Mouse (Mus musculus) thymus, postnatal 4 days (tissue): ENCODE data around the gene Xpnpep3.
"Not testable (repeated sequence)": the region's sequence is repeated elsewhere in the genome, so short reads cannot be mapped to it uniquely, and the experiment has no call there.

Experiments
- DNase-seq: peaks from one replicate; pipeline ENCODE4 v3.0.0; 2021

The Xpnpep3 gene

GRCm38 (mm10) chr15:81405008-81405407 lies 5.1 kb downstream of the Xpnpep3 start:
- no peak for DNase-seq

- no peak for DNase-seq
Measured at GRCm38 (mm10) chr15:81408199-81408598, 8.3 kb downstream of the Xpnpep3 start, which contains the start of gene Dnajb7. Gene Dnajb7 (minus strand): TSS chr15:81408299.

GRCm38 (mm10) chr15:81416763-81417310 lies 16.9 kb downstream of the Xpnpep3 start:
- peak; percentile 66 for DNase-seq

- DNase-seq: no peak
Measured at GRCm38 (mm10) chr15:81418065-81418464, 18.1 kb downstream of the Xpnpep3 start.

GRCm38 (mm10) chr15:81421454-81421853 lies 21.5 kb downstream of the Xpnpep3 start:
- no peak for DNase-seq

GRCm38 (mm10) chr15:81422156-81422681 lies 22.3 kb downstream of the Xpnpep3 start:
- no peak for DNase-seq

- DNase-seq: no peak
Measured at GRCm38 (mm10) chr15:81425311-81425710, 25.4 kb downstream of the Xpnpep3 start.

- DNase-seq: no peak
Measured at GRCm38 (mm10) chr15:81427947-81428346, 28.0 kb downstream of the Xpnpep3 start.

GRCm38 (mm10) chr15:81431195-81431594 lies 31.3 kb downstream of the Xpnpep3 start:
- no peak for DNase-seq

- DNase-seq: no peak
Measured at GRCm38 (mm10) chr15:81438345-81438744, 38.4 kb downstream of the Xpnpep3 start.

GRCm38 (mm10) chr15:81439236-81439635 lies 39.3 kb downstream of the Xpnpep3 start:
- no peak for DNase-seq

- peak; percentile 59 for DNase-seq
Measured at GRCm38 (mm10) chr15:81448463-81448862, 48.5 kb downstream of the Xpnpep3 start.

GRCm38 (mm10) chr15:81461523-81461922 lies 61.6 kb downstream of the Xpnpep3 start:
- DNase-seq: peak; percentile 34

GRCm38 (mm10) chr15:81465016-81465660 lies 65.2 kb downstream of the Xpnpep3 start:
- no peak for DNase-seq

- DNase-seq: peak; percentile 100
Measured at GRCm38 (mm10) chr15:81465901-81466737, 66.2 kb downstream of the Xpnpep3 start, which contains the start of gene Rbx1. Gene Rbx1 (plus strand): TSS chr15:81466296.

GRCm38 (mm10) chr15:81466738-81467113 lies 66.8 kb downstream of the Xpnpep3 start:
- DNase-seq: no peak

GRCm38 (mm10) chr15:81470735-81471134 lies 70.8 kb downstream of the Xpnpep3 start:
- no peak for DNase-seq

- DNase-seq: no peak
Measured at GRCm38 (mm10) chr15:81472256-81472655, 72.3 kb downstream of the Xpnpep3 start.

GRCm38 (mm10) chr15:81475654-81476053 lies 75.7 kb downstream of the Xpnpep3 start:
- DNase-seq: peak; percentile 65

- no peak for DNase-seq
Measured at GRCm38 (mm10) chr15:81476597-81476996, 76.7 kb downstream of the Xpnpep3 start.

GRCm38 (mm10) chr15:81479446-81480213 lies 79.7 kb downstream of the Xpnpep3 start:
- DNase-seq: no peak

GRCm38 (mm10) chr15:81480284-81480683 lies 80.3 kb downstream of the Xpnpep3 start:
- not testable (repeated sequence) for DNase-seq

GRCm38 (mm10) chr15:81480977-81481379 lies 81.0 kb downstream of the Xpnpep3 start:
- DNase-seq: peak; percentile 65
